Mouse (Mus musculus): Measurements from ENCODE around the gene Olfr394. TPM values are rescaled to one million over a fixed set of nuclear protein-coding genes. Genes with fewer than 3 reads are reported as not detected.

Gene Olfr394
- total RNA-seq (2023), result not detected in 4 replicates

GRCm38 (mm10) chr11:73890671-73891070 lies at the start of gene Olfr394:
Olfr394 (minus strand) TSS chr11:73890771.

GRCm38 (mm10) chr11:73936377-73936776 lies 45.8 kb upstream of the Olfr394 start, which contains the start of gene Olfr23:
Olfr23 (plus strand) TSS chr11:73936677.

DNA sequence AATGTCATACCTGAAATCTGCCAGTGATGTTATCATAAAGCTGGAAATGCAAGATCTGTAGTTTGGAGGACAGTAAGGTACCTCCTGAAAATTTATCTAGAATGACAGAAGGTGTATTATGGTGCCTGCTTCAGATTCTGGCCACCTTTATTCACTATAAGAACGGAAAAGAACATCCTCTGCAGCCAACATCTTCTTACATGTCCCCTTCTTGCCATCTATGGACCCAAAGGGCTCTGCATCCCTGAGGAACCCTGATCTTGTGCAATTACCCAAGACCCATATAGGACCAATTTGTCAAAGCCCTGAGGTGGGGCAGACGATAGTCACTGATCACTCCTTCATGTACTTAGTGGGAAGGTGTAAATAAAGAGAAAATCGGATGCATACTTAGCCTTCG lies 18.6 kb upstream of the Olfr394 start, which contains the start of gene Olfr395:
Gene Olfr395 (minus strand): TSS at position 101 of the 400 bp plus-strand sequence.

DNA sequence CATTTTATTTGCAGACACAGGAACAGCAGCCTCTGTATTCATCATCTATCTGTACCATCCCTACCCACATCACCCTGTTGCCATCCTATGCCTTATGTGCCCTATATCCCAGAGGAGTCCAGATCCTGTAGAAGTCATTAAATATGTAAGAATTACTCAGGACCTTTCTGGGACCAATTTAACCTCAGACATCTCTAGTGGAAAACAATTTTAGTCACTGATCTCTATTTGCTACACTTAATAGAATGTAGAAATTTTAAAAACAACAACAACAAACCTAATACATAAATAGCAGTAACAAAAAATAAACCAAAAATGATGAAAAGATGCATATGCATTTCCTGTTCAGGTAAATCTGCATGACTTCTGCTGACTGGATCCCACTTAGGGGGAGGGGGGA lies 39.2 kb downstream of the Olfr394 start, which contains the start of gene Olfr393:
Gene Olfr393 (minus strand): TSS at position 101 of the 400 bp plus-strand sequence.

Other genes with a start within 250 kb of the Olfr394 start
- not detected in 4 replicates for gene Zfp735, start 202.0 kb downstream of the Olfr394 start, total RNA-seq (2023)
- gene Olfr389, start 110.1 kb downstream of the Olfr394 start, total RNA-seq (2023), result not detected in 4 replicates
- not detected in 4 replicates for gene Olfr390, start 107.8 kb downstream of the Olfr394 start, total RNA-seq (2023)
- gene Olfr391-ps, start 87.7 kb downstream of the Olfr394 start, total RNA-seq (2023), result not detected in 4 replicates
- gene Olfr392, start 73.7 kb downstream of the Olfr394 start, total RNA-seq (2023), result not detected in 4 replicates
- not detected in 4 replicates for gene Olfr393, start 39.3 kb downstream of the Olfr394 start, total RNA-seq (2023)
- gene Olfr395, start 18.5 kb upstream of the Olfr394 start, total RNA-seq (2023), result not detected in 4 replicates
- gene Olfr23, start 45.9 kb upstream of the Olfr394 start, total RNA-seq (2023), result not detected in 4 replicates
- not detected in 4 replicates for gene Olfr397, start 70.0 kb upstream of the Olfr394 start, total RNA-seq (2023)
- gene Olfr398, start 99.6 kb upstream of the Olfr394 start, total RNA-seq (2023), result not detected in 4 replicates
- gene Olfr139, start 165.8 kb upstream of the Olfr394 start, total RNA-seq (2023), result not detected in 4 replicates
- gene Olfr399, start 165.8 kb upstream of the Olfr394 start, total RNA-seq (2023), result not detected in 4 replicates
- not detected in 4 replicates for gene Zfp616, start 179.2 kb upstream of the Olfr394 start, total RNA-seq (2023)
- not detected in 4 replicates for gene Olfr401, start 222.9 kb upstream of the Olfr394 start, total RNA-seq (2023)

Data from B cell, adult 62 days (primary cell).